Mouse (Mus musculus) midbrain, embryonic 14.5 days (tissue): ENCODE measurements at regions not wholly inside any gene's neighbourhood (a gene's known extent, or its start where the extent isn't known, plus 50 kb on each side); places are given as distances from the start of the nearest gene placed in this dataset.

Experiments used
- ATAC-seq: fragments of 200-750 bp; cut with Nextera tagmentation; 2 replicates; pipeline ENCODE4 v1.8.0; 2017; ENCODE audit warnings: moderate number of reproducible peaks, moderate library complexity; ENCODE audit not compliant: low FRiP score, low TSS enrichment
- DNase-seq: peaks from one replicate; pipeline ENCODE4 v3.0.0-alpha.2; 2015
- H3K27ac ChIP-seq: fragments of 300-500 bp; sonication (generic); replicated peaks from 2 replicates; pipeline ENCODE4 v1.5.1; 2014; ENCODE audit warnings: mild to moderate bottlenecking, low read depth, low read length, moderate library complexity
- H3K27me3 ChIP-seq: fragments of 300-500 bp; sonication (generic); 2 replicates; pipeline ENCODE4 v1.6.1; 2014; ENCODE audit warnings: low read length, control low read depth, mixed read lengths; ENCODE audit not compliant: control insufficient read depth, insufficient read depth
- H3K36me3 ChIP-seq: fragments of 300-500 bp; sonication (generic); 2 replicates; pipeline ENCODE4 v1.6.1; 2014; ENCODE audit warnings: low read length, control low read depth; ENCODE audit not compliant: control insufficient read depth, insufficient read depth
- H3K4me1 ChIP-seq: fragments of 300-500 bp; sonication (generic); 2 replicates; pipeline ENCODE4 v1.6.1; 2014; ENCODE audit warnings: mild to moderate bottlenecking, antibody characterized with exemption, low read length, control low read depth; ENCODE audit not compliant: control insufficient read depth, insufficient read depth
- H3K4me2 ChIP-seq: fragments of 300-500 bp; sonication (generic); 2 replicates; pipeline ENCODE4 v1.6.1; 2014; ENCODE audit warnings: mild to moderate bottlenecking, low read length, moderate library complexity
- H3K4me3 ChIP-seq: fragments of 300-500 bp; sonication (generic); replicated peaks from 2 replicates; pipeline ENCODE4 v1.5.1; 2014; ENCODE audit warnings: low read depth, low read length
- H3K9ac ChIP-seq: fragments of 300-500 bp; sonication (generic); replicated peaks from 2 replicates; pipeline ENCODE4 v1.6.1; 2014; ENCODE audit warnings: mild to moderate bottlenecking, low read length, moderate library complexity
- H3K9me3 ChIP-seq: fragments of 300-500 bp; sonication (generic); 2 replicates; pipeline ENCODE4 v1.6.1; 2016; ENCODE audit warnings: low read length, control low read depth, mixed read lengths; ENCODE audit not compliant: control insufficient read depth
- WGBS: fragments of 180-500 bp; shearing (Covaris S2); extraction: QIAGEN DNeasy Blood & Tissue Kit; methylation state at CpG from one replicate; pipeline ENCODE4 v1.1.7; 2014; 5-methylcytosine and 5-hydroxymethylcytosine counted together

GRCm38 (mm10) chr13:101351123-101351522 is 416.9 kb downstream of the Pik3r1 start:
- Histone ChIP-seq H3K27ac (no peak overlapping the region), H3K9ac (no peak overlapping the region)
- 85% methylated on average over 4 of the region's 4 CpGs for WGBS

GRCm38 (mm10) chr13:101349354-101349753 is 418.7 kb downstream of the Pik3r1 start:
- no peak overlapping the region for H3K4me2 ChIP-seq
- H3K4me3 ChIP-seq = no peak overlapping the region
- ATAC-seq = no peak
- no peaks in the 10 kb centered on the region for H3K36me3 ChIP-seq
- no peaks in the 10 kb centered on the region for H3K9me3 ChIP-seq
- H3K27ac ChIP-seq = no peak overlapping the region
- no peak overlapping the region for H3K9ac ChIP-seq
- H3K27me3 ChIP-seq = no peaks in the 10 kb centered on the region
- no peak for DNase-seq
- WGBS = 96% methylated on average over 2 of the region's 2 CpGs
- no peaks in the 10 kb centered on the region for H3K4me1 ChIP-seq

More at GRCm38 (mm10) chr13:101351123-101351522, 416.9 kb downstream of the Pik3r1 start:
- no peaks in the 10 kb centered on the region for H3K36me3 ChIP-seq
- no peak overlapping the region for H3K4me3 ChIP-seq
- no peaks in the 10 kb centered on the region for H3K9me3 ChIP-seq
- DNase-seq (no peak), ATAC-seq (no peak)
- no peaks in the 10 kb centered on the region for H3K4me1 ChIP-seq
- no peaks in the 10 kb centered on the region for H3K27me3 ChIP-seq
- H3K4me2 ChIP-seq = no peak overlapping the region

GRCm38 (mm10) chr13:101338280-101338872 is 429.6 kb downstream of the Pik3r1 start:
- no peak overlapping the region for H3K9ac ChIP-seq
- H3K27ac ChIP-seq = no peak overlapping the region
- no peaks in the 10 kb centered on the region for H3K4me1 ChIP-seq
- H3K27me3 ChIP-seq = no peaks in the 10 kb centered on the region
- H3K9me3 ChIP-seq = no peaks in the 10 kb centered on the region
- no peak overlapping the region for H3K4me3 ChIP-seq
- ATAC-seq = no peak
- no peak for DNase-seq
- no peak overlapping the region for H3K4me2 ChIP-seq
- H3K36me3 ChIP-seq = no peaks in the 10 kb centered on the region
- WGBS = 90% methylated on average over 3 of the region's 3 CpGs

DNA sequence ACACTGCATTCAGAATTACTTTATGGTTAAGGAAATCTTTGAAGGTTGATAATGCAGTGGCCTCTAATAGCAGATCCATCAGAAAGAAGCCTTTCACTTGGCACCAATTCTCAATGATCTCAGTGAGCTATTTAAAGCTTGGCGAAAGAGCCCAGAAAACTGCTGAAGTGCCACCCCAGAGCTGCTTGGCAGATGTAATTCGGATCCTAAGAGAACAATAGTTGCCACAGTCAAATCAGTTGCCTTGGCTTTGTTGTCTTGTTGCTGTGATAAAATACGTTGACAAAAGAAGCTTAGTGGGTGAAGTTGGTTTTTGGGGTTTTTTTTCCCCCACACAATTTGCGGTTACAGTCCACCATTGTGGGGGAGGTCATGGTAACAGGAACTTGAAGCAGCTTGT is 449.4 kb downstream of the Pik3r1 start:
- Histone ChIP-seq H3K4me2 (no peak overlapping the region), H3K4me1 (no peaks in the 10 kb centered on the region), H3K27ac (no peak overlapping the region), H3K9me3 (no peaks in the 10 kb centered on the region), H3K4me3 (no peak overlapping the region), H3K27me3 (no peaks in the 10 kb centered on the region), H3K36me3 (no peaks in the 10 kb centered on the region), H3K9ac (no peak overlapping the region)
- ATAC-seq (no peak), DNase-seq (no peak)
- WGBS = 78% methylated on average over 4 of the region's 4 CpGs

GRCm38 (mm10) chr13:101316336-101316735 is 451.7 kb downstream of the Pik3r1 start:
- Histone ChIP-seq H3K4me2 (no peak overlapping the region), H3K4me1 (no peaks in the 10 kb centered on the region), H3K36me3 (no peaks in the 10 kb centered on the region), H3K9me3 (no peaks in the 10 kb centered on the region), H3K9ac (no peak overlapping the region), H3K27ac (no peak overlapping the region), H3K4me3 (no peak overlapping the region), H3K27me3 (no peaks in the 10 kb centered on the region)
- ATAC-seq (no peak), DNase-seq (no peak)
- WGBS = 91% methylated on average over 4 of the region's 4 CpGs

DNA sequence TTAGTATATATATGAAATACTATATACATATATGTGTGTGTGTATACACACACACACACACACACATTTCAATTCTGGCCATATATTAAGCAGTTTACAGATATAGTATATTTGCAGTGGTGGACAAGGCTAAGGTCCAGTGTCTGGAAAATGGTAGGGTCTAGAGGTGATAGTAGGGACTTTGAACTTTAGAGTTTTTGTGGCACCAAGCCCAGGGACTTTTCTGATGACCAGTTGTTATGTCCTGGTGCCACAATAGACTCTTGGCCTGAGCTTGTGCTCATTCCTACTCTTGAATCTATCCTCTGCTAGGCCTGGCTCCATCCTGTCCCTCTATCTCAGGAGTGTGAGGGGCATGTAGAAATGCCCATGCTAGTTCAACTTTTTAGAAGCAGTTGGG is 454.0 kb downstream of the Pik3r1 start:
- Histone ChIP-seq H3K9me3 (no peaks in the 10 kb centered on the region), H3K4me2 (no peak overlapping the region), H3K9ac (no peak overlapping the region), H3K36me3 (no peaks in the 10 kb centered on the region), H3K4me1 (no peaks in the 10 kb centered on the region), H3K27me3 (no peaks in the 10 kb centered on the region), H3K4me3 (no peak overlapping the region), H3K27ac (no peak overlapping the region)
- ATAC-seq (no peak), DNase-seq (no peak)

- H3K36me3 ChIP-seq = no peaks in the 10 kb centered on the region
- DNase-seq (no peak), ATAC-seq (no peak)
- H3K27me3 ChIP-seq = no peaks in the 10 kb centered on the region
- H3K9ac ChIP-seq = no peak overlapping the region
- no peaks in the 10 kb centered on the region for H3K9me3 ChIP-seq
- no peak overlapping the region for H3K27ac ChIP-seq
- H3K4me3 ChIP-seq = no peak overlapping the region
- 88% methylated on average over 3 of the region's 3 CpGs for WGBS
- no peak overlapping the region for H3K4me2 ChIP-seq
- no peaks in the 10 kb centered on the region for H3K4me1 ChIP-seq
Measured at GRCm38 (mm10) chr13:101311634-101312314, 456.2 kb downstream of the Pik3r1 start.

GRCm38 (mm10) chr13:101308724-101309123 is 459.3 kb downstream of the Pik3r1 start:
- H3K4me2 ChIP-seq = no peak overlapping the region
- H3K27me3 ChIP-seq = no peaks in the 10 kb centered on the region
- H3K9ac ChIP-seq = no peak overlapping the region
- ATAC-seq = no peak
- 94% methylated on average over 5 of the region's 5 CpGs for WGBS
- no peak for DNase-seq
- H3K27ac ChIP-seq = no peak overlapping the region
- H3K9me3 ChIP-seq = no peaks in the 10 kb centered on the region
- no peaks in the 10 kb centered on the region for H3K4me1 ChIP-seq
- no peak overlapping the region for H3K4me3 ChIP-seq
- H3K36me3 ChIP-seq = no peaks in the 10 kb centered on the region

DNA sequence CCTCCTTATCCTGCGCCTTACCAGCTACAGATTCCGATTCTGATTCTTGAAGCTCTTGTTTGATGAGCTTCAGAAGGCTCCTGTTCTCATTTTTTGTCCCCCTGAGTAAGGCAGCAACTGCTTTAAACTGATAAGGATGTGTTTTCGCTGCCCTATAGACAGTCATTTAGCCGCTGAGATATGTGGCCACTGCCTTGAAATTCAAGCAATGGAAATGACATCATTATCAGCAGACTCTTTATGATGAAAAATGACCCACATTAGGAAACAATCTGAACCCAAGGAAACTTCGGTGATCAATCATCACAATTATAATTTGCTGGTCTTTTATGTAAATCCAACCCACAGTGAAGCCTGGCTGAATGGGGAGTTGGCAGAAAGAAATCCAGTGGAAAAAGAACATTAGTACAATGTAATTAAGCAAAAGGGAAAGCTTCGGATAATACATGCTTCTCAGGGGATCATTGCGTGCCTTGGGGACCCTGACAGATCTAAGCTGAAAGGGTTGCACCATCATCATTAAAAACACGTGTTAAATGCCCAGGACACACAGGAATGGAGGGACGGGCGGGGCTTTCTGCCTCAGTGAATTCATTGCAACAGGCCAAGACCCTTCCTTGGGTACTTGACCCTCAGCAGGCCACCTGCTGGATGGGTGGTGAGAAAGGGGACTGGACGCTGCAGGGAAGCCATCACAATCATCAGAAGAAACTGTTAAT is 462.2 kb downstream of the Pik3r1 start:
- ATAC-seq (no peak), DNase-seq (no peak)
- Histone ChIP-seq H3K27me3 (no peaks in the 10 kb centered on the region), H3K27ac (no peak overlapping the region), H3K9ac (no peak overlapping the region), H3K36me3 (no peaks in the 10 kb centered on the region), H3K9me3 (no peaks in the 10 kb centered on the region), H3K4me2 (no peak overlapping the region), H3K4me3 (no peak overlapping the region), H3K4me1 (no peaks in the 10 kb centered on the region)
- WGBS = 68% methylated on average over 11 of the region's 11 CpGs
